Mouse (Mus musculus) liver, adult 2 months (tissue): ENCODE measurements around the gene Myh10.

Source experiments
- CTCF ChIP-seq: fragments of 200-500 bp; IDR thresholded peaks from 2 replicates; pipeline ENCODE4 v1.5.1; 2011; ENCODE audit warnings: low read depth, low read length, control low read depth
- POLR2A ChIP-seq: fragments of 200-500 bp; IDR thresholded peaks from 2 replicates; pipeline ENCODE4 v1.6.1; 2011; ENCODE audit warnings: low read length, control low read depth; ENCODE audit not compliant: insufficient read depth; ENCODE audit errors: extremely low read depth

DNA sequence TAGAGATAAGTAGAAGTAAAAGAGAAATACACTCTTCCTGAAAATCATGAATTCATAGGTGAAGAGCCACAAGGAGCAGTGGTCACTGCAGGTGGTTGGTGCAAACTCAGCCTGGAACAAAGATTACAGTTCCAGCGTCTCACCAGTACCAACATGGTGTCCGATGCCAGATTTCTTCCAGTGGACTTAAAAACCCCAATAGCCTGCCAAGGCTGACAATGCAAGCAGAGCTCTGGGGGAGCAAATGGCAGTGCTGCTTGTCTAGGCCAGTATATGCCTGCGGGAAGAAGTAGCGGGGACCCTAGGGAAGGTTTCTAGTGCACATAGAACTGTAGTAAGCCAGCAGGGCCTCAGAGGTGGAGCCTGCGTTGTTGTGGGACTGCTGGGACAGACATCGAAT lies 40.7 kb downstream of the Myh10 start:
- TF ChIP-seq CTCF (no peak), POLR2A (no peak)
